Mouse (Mus musculus): Measurements from ENCODE around the gene Faap24.

DNA sequence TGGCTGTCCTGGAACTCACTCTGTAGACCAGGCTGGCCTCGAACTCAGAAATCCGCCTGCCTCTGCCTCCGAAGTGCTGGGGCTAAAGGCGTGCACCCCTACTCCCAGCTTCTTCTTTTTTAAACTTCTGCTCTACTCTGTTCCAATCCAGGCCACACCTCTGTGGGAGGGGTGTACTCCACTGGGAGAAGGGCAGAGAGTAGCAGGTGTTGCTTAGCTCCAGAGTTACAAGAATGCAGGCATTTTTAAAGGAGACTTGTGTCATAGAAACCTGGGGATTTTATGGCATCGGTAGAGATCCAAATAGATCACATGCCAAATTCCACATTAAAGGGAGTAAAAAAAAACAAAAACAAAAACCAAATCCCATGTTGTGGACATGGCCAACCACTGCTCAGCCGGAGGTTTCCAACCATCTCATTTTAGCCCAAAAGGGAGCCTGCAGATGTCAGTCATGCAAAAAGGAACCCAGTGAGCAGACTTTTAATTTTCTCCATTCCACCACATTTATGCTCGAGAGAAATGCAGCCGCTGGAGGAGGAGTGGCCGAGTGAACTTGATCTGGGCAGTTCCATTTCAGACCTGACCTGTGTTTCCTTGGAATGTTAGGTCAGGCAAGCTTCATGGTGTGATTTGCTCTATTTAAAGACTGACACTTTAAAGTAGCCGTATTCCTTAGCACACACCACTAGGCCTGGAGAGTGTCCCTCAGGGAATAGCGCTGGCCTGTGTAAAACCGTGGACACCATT, 31.3 kb downstream of the Faap24 start:
- no peak for TF ChIP-seq CTCF (IDR thresholded peaks at IDR 0.05; ENCODE audit: low read depth)
- TF ChIP-seq EP300 (IDR thresholded peaks at IDR 0.05; ENCODE audit: low read depth): no peak
